Mouse (Mus musculus): ENCODE results near the gene Krit1. TPM values are rescaled to one million over a fixed set of nuclear protein-coding genes. Genes with fewer than 3 reads are reported as not detected.
"Not testable (repeated sequence)": the region's sequence is repeated elsewhere in the genome, so short reads cannot be mapped to it uniquely, and the experiment has no call there.

The Krit1 gene
- polyA plus RNA-seq (2012; ENCODE audit: insufficient read depth, insufficient read length, missing spikeins), result 42.8 and 54.8 TPM in 2 replicates

GRCm38 (mm10) chr5:3802433-3803291 is at the start of gene Krit1, which contains the start of gene Ankib1:
Krit1 (plus strand) TSS chr5:3803184.
Ankib1 (minus strand) TSS chr5:3802925.
- Histone ChIP-seq H3K4me3 (ENCODE audit: insufficient read depth, low read length) (peak within 1 kb of the TSS; percentile 80), H3K4me1 (ENCODE audit: control insufficient read depth, insufficient read depth, low read length) (peaks cover 10% of the 10 kb centered on the region), H3K27ac (ENCODE audit: insufficient read depth, low read depth, low read length) (peak within 1 kb of the TSS; percentile 58)
- TF ChIP-seq CTCF (IDR thresholded peaks at IDR 0.05; ENCODE audit: low read depth, low read length) (no peak), POLR2A (IDR thresholded peaks at IDR 0.05; ENCODE audit: borderline replicate concordance, low read depth, low read length) (no peak)

GRCm38 (mm10) chr5:3771512-3771911 is 31.5 kb upstream of the Krit1 start:
- Histone ChIP-seq H3K4me3 (ENCODE audit: insufficient read depth, low read length) (no peak overlapping the region), H3K4me1 (ENCODE audit: control insufficient read depth, insufficient read depth, low read length) (peaks cover 12% of the 10 kb centered on the region), H3K27ac (ENCODE audit: insufficient read depth, low read depth, low read length) (no peak overlapping the region)
- TF ChIP-seq CTCF (IDR thresholded peaks at IDR 0.05; ENCODE audit: low read depth, low read length), result no peak
- no peak for TF ChIP-seq POLR2A (IDR thresholded peaks at IDR 0.05; ENCODE audit: borderline replicate concordance, low read depth, low read length)

- TF ChIP-seq CTCF (IDR thresholded peaks at IDR 0.05; ENCODE audit: low read depth, low read length) (no peak), POLR2A (IDR thresholded peaks at IDR 0.05; ENCODE audit: borderline replicate concordance, low read depth, low read length) (no peak)
- Histone ChIP-seq H3K27ac (ENCODE audit: insufficient read depth, low read depth, low read length) (no peak overlapping the region), H3K4me3 (ENCODE audit: insufficient read depth, low read length) (peak overlapping the region; percentile 14; the same call in 1 of the 2 replicates), H3K4me1 (ENCODE audit: control insufficient read depth, insufficient read depth, low read length) (peaks cover 12% of the 10 kb centered on the region)
Measured at GRCm38 (mm10) chr5:3772017-3772416, 31.0 kb upstream of the Krit1 start.

GRCm38 (mm10) chr5:3782670-3783069 is 20.3 kb upstream of the Krit1 start:
- H3K4me1 ChIP-seq (ENCODE audit: control insufficient read depth, insufficient read depth, low read length), result peaks cover 7% of the 10 kb centered on the region
- no peak overlapping the region for H3K4me3 ChIP-seq (ENCODE audit: insufficient read depth, low read length)
- TF ChIP-seq POLR2A (IDR thresholded peaks at IDR 0.05; ENCODE audit: borderline replicate concordance, low read depth, low read length), result no peak
- no peak for TF ChIP-seq CTCF (IDR thresholded peaks at IDR 0.05; ENCODE audit: low read depth, low read length)
- no peak overlapping the region for H3K27ac ChIP-seq (ENCODE audit: insufficient read depth, low read depth, low read length)

- Histone ChIP-seq H3K4me3 (ENCODE audit: insufficient read depth, low read length) (no peak overlapping the region), H3K27ac (ENCODE audit: insufficient read depth, low read depth, low read length) (no peak overlapping the region), H3K4me1 (ENCODE audit: control insufficient read depth, insufficient read depth, low read length) (peaks cover 10% of the 10 kb centered on the region)
- no peak for TF ChIP-seq CTCF (IDR thresholded peaks at IDR 0.05; ENCODE audit: low read depth, low read length)
- no peak for TF ChIP-seq POLR2A (IDR thresholded peaks at IDR 0.05; ENCODE audit: borderline replicate concordance, low read depth, low read length)
Measured at GRCm38 (mm10) chr5:3783947-3784681, 18.9 kb upstream of the Krit1 start.

GRCm38 (mm10) chr5:3784751-3785496 is 18.1 kb upstream of the Krit1 start:
- TF ChIP-seq CTCF (IDR thresholded peaks at IDR 0.05; ENCODE audit: low read depth, low read length), result no peak
- no peak for TF ChIP-seq POLR2A (IDR thresholded peaks at IDR 0.05; ENCODE audit: borderline replicate concordance, low read depth, low read length)

GRCm38 (mm10) chr5:3787548-3787947 is 15.4 kb upstream of the Krit1 start:
- TF ChIP-seq CTCF (IDR thresholded peaks at IDR 0.05; ENCODE audit: low read depth, low read length), result no peak
- TF ChIP-seq POLR2A (IDR thresholded peaks at IDR 0.05; ENCODE audit: borderline replicate concordance, low read depth, low read length), result no peak
- Histone ChIP-seq H3K27ac (ENCODE audit: insufficient read depth, low read depth, low read length) (no peak overlapping the region), H3K4me1 (ENCODE audit: control insufficient read depth, insufficient read depth, low read length) (peaks cover 20% of the 10 kb centered on the region), H3K4me3 (ENCODE audit: insufficient read depth, low read length) (no peak overlapping the region)

More at GRCm38 (mm10) chr5:3784751-3785496, 18.1 kb upstream of the Krit1 start:
- no peak overlapping the region for H3K27ac ChIP-seq (ENCODE audit: insufficient read depth, low read depth, low read length)
- no peak overlapping the region for H3K4me3 ChIP-seq (ENCODE audit: insufficient read depth, low read length)
- H3K4me1 ChIP-seq (ENCODE audit: control insufficient read depth, insufficient read depth, low read length), result peaks cover 12% of the 10 kb centered on the region

GRCm38 (mm10) chr5:3791048-3791447 is 11.9 kb upstream of the Krit1 start:
- Histone ChIP-seq H3K4me3 (ENCODE audit: insufficient read depth, low read length) (no peak overlapping the region), H3K27ac (ENCODE audit: insufficient read depth, low read depth, low read length) (no peak overlapping the region), H3K4me1 (ENCODE audit: control insufficient read depth, insufficient read depth, low read length) (peaks cover 15% of the 10 kb centered on the region)
- TF ChIP-seq POLR2A (IDR thresholded peaks at IDR 0.05; ENCODE audit: borderline replicate concordance, low read depth, low read length) (no peak), CTCF (IDR thresholded peaks at IDR 0.05; ENCODE audit: low read depth, low read length) (no peak)

- H3K4me3 ChIP-seq (ENCODE audit: insufficient read depth, low read length); H3K4me1 ChIP-seq (ENCODE audit: control insufficient read depth, insufficient read depth, low read length); H3K27ac ChIP-seq (ENCODE audit: insufficient read depth, low read depth, low read length): not testable (repeated sequence)
Measured at GRCm38 (mm10) chr5:3797101-3797500, 5.9 kb upstream of the Krit1 start.

- H3K4me1 ChIP-seq (ENCODE audit: control insufficient read depth, insufficient read depth, low read length); H3K4me3 ChIP-seq (ENCODE audit: insufficient read depth, low read length): not testable (repeated sequence)
Measured at GRCm38 (mm10) chr5:3798656-3799055, 4.3 kb upstream of the Krit1 start.

More at GRCm38 (mm10) chr5:3798656-3799055, 4.3 kb upstream of the Krit1 start:
- H3K27ac ChIP-seq (ENCODE audit: insufficient read depth, low read depth, low read length), result not testable (repeated sequence)
